Mouse (Mus musculus): ENCODE measurements at regions not wholly inside any gene's neighbourhood (a gene's known extent, or its start where the extent isn't known, plus 50 kb on each side); places are given as distances from the start of the nearest gene placed in this dataset.
"Not testable (repeated sequence)": the region's sequence is repeated elsewhere in the genome, so short reads cannot be mapped to it uniquely, and the experiment has no call there.

DNA sequence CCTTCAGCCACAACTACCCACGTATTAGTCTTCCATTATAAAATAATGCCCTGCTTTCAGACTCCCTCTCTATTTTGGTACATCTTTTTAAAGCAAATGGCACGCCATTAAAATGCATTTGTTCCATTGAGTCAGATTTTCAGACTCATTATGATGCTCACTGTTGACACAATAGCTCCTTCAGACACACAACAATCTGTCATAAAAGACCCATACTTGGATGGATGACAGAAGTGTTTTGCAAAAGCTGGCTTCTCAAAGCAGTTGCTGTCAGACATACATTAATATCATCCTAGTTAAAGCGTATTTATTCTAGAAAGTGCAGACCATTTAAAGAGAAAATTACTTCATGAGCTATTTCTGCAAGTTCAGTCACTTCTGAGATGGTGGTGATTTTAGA, 106.0 kb downstream of the Sox4 start:
- ATAC-seq (replicated peaks; ENCODE audit: low FRiP score, low read depth), result no peak
- H3K27ac ChIP-seq, result no peak overlapping the region
- no peaks in the 10 kb centered on the region for H3K9me3 ChIP-seq (replicated peaks; ENCODE audit: low read length)

DNA sequence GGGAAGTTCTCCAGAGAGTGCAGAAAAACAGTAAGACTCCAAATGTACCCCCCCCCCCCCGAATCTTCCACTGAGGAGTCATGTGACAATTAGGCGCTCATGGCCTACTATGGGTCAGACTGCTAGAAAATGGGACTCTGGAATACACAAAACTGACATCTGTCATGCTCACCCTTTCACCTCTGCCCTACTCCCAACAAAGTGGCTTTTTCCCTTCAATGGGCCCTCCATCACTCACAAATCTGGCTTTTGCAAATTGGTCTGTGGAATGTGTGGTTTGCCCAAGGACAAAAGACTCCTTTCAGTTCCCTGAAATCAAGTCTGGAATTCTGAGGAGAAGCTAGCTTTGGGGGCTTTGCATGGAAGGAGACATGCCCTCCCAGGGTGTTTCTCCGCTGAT, 109.0 kb downstream of the Sox4 start:
- H3K27me3 ChIP-seq (ENCODE audit: insufficient read depth, low read length), result no peaks in the 10 kb centered on the region
- no peak overlapping the region for H3K27ac ChIP-seq
- no peaks in the 10 kb centered on the region for H3K9me3 ChIP-seq (replicated peaks; ENCODE audit: low read length)
- H3K4me1 ChIP-seq (replicated peaks; ENCODE audit: insufficient read depth, low read length), result no peaks in the 10 kb centered on the region
- H3K4me2 ChIP-seq (ENCODE audit: low read length), result no peak overlapping the region
- no peak overlapping the region for H3K9ac ChIP-seq (ENCODE audit: low read depth, low read length)
- 81% methylated on average over 3 of the region's 3 CpGs for WGBS
- no peak overlapping the region for H3K4me3 ChIP-seq (replicated peaks; ENCODE audit: low read depth, low read length)
- DNase-seq (ENCODE audit: low spot score), result no peak
- no peak for TF ChIP-seq CTCF (IDR thresholded peaks at IDR 0.05; ENCODE audit: low read depth)
- ATAC-seq (replicated peaks; ENCODE audit: low FRiP score, low read depth), result no peak
- H3K36me3 ChIP-seq (ENCODE audit: insufficient read depth, low read length), result no peaks in the 10 kb centered on the region

More for the DNA sequence above, 106.0 kb downstream of the Sox4 start:
- H3K27me3 ChIP-seq (ENCODE audit: insufficient read depth, low read length), result no peaks in the 10 kb centered on the region
- H3K9ac ChIP-seq (ENCODE audit: low read depth, low read length), result no peak overlapping the region
- H3K4me1 ChIP-seq (replicated peaks; ENCODE audit: insufficient read depth, low read length), result no peaks in the 10 kb centered on the region
- 85% methylated on average over 3 of the region's 3 CpGs for WGBS
- H3K36me3 ChIP-seq (ENCODE audit: insufficient read depth, low read length), result no peaks in the 10 kb centered on the region
- no peak overlapping the region for H3K4me3 ChIP-seq (replicated peaks; ENCODE audit: low read depth, low read length)
- TF ChIP-seq CTCF (IDR thresholded peaks at IDR 0.05; ENCODE audit: low read depth), result no peak
- DNase-seq (ENCODE audit: low spot score), result no peak
- no peak overlapping the region for H3K4me2 ChIP-seq (ENCODE audit: low read length)

DNA sequence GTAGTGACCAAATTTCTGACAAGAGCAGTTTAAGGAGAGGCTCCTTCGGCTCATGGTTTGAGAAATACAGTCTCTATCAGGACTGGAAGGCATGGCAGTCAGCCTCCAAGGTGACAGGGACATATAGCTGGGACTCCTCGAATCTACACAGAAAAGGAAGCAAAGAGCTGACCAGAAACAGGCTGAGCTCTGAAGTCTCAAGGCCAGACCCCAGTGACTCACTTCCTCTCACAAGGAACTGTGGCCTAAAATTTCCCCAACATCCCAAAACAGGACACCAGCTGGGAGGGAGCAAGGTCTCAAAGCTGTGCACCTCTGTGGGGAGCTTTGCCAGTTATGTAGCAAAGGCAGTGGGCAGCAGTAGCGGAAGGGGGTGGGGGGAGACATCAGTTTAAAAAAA, 110.7 kb downstream of the Sox4 start:
- H3K4me1 ChIP-seq (replicated peaks; ENCODE audit: insufficient read depth, low read length), result no peaks in the 10 kb centered on the region
- no peaks in the 10 kb centered on the region for H3K9me3 ChIP-seq (replicated peaks; ENCODE audit: low read length)
- H3K9ac ChIP-seq (ENCODE audit: low read depth, low read length), result no peak overlapping the region
- ATAC-seq (replicated peaks; ENCODE audit: low FRiP score, low read depth) (no peak), DNase-seq (ENCODE audit: low spot score) (no peak)
- no peaks in the 10 kb centered on the region for H3K27me3 ChIP-seq (ENCODE audit: insufficient read depth, low read length)
- no peak overlapping the region for H3K4me2 ChIP-seq (ENCODE audit: low read length)
- TF ChIP-seq CTCF (IDR thresholded peaks at IDR 0.05; ENCODE audit: low read depth), result no peak
- H3K4me3 ChIP-seq (replicated peaks; ENCODE audit: low read depth, low read length), result no peak overlapping the region
- no peak overlapping the region for H3K27ac ChIP-seq
- 81% methylated on average over 3 of the region's 3 CpGs for WGBS
- H3K36me3 ChIP-seq (ENCODE audit: insufficient read depth, low read length), result no peaks in the 10 kb centered on the region

DNA sequence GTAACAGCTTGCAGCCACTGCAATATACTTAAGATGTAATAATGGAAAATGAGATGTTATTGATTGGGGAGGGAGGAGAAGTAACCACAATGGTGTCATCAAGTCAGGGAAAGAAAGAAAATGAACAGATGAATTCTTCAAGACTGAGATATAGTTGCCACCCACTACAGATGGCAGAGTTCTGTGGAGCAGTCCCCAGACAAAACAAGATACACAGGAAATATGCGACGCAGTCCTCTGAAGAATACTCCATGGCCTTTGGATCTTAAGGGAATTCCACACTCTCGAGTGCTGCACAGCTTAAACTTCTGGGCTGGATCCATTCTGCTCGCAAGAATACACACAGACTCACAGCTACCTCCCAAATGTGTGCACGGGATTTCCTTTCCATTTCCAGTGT, 113.4 kb downstream of the Sox4 start:
- TF ChIP-seq CTCF (IDR thresholded peaks at IDR 0.05; ENCODE audit: low read depth), result no peak
- no peaks in the 10 kb centered on the region for H3K4me1 ChIP-seq (replicated peaks; ENCODE audit: insufficient read depth, low read length)
- no peak overlapping the region for H3K27ac ChIP-seq
- no peaks in the 10 kb centered on the region for H3K36me3 ChIP-seq (ENCODE audit: insufficient read depth, low read length)
- H3K27me3 ChIP-seq (ENCODE audit: insufficient read depth, low read length), result no peaks in the 10 kb centered on the region
- no peak overlapping the region for H3K4me3 ChIP-seq (replicated peaks; ENCODE audit: low read depth, low read length)
- WGBS, result 64% methylated on average over 5 of the region's 5 CpGs
- H3K9ac ChIP-seq (ENCODE audit: low read depth, low read length), result no peak overlapping the region
- no peak overlapping the region for H3K4me2 ChIP-seq (ENCODE audit: low read length)
- DNase-seq (ENCODE audit: low spot score), result no peak
- H3K9me3 ChIP-seq (replicated peaks; ENCODE audit: low read length), result no peaks in the 10 kb centered on the region
- no peak for ATAC-seq (replicated peaks; ENCODE audit: low FRiP score, low read depth)

DNA sequence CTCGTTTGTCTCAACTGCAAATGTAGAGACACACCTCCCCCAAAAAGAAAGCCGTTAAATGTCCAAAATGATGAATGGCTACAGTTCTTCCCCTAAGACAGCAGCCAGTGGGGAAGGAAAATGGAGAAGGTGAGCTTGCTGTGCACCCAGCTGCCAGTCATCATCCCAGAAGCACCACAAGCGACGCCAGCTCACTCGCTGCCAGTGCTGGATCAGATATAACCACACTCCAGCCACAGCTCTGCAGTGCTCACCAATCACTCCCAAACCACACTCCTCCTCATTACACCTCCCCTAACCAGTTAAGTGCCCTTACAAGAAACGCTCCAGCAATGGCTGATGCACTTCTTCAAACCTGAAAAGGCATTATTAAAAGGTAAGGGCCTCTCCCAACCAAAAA, 114.4 kb downstream of the Sox4 start:
- Histone ChIP-seq H3K9ac (ENCODE audit: low read depth, low read length) (no peak overlapping the region), H3K36me3 (ENCODE audit: insufficient read depth, low read length) (no peaks in the 10 kb centered on the region), H3K4me1 (replicated peaks; ENCODE audit: insufficient read depth, low read length) (no peaks in the 10 kb centered on the region), H3K4me2 (ENCODE audit: low read length) (no peak overlapping the region), H3K9me3 (replicated peaks; ENCODE audit: low read length) (no peaks in the 10 kb centered on the region), H3K4me3 (replicated peaks; ENCODE audit: low read depth, low read length) (no peak overlapping the region), H3K27me3 (ENCODE audit: insufficient read depth, low read length) (no peaks in the 10 kb centered on the region), H3K27ac (no peak overlapping the region)
- 20% methylated on average over 6 of the region's 6 CpGs for WGBS
- ATAC-seq (replicated peaks; ENCODE audit: low FRiP score, low read depth) (no peak), DNase-seq (ENCODE audit: low spot score) (no peak)
- TF ChIP-seq CTCF (IDR thresholded peaks at IDR 0.05; ENCODE audit: low read depth), result no peak

DNA sequence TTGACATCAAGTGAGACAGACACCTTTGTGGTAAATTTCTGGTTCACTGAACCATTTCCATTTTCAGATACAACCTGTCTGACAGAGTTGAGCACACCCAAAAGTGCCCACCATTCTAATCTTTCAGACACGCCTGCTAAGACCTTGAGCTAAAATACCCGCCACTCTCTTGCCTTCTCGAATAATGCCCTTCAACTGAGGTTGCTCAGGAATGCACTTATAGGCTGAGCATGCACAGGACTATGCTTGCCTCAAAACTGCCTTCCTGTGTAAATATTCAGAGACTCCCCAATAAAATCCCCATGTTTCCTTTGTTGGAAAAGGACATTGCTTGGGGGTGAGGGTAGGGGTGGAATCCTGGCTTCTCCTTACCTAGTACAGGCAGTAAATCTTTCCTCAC, 115.3 kb downstream of the Sox4 start:
- no peak overlapping the region for H3K4me2 ChIP-seq (ENCODE audit: low read length)
- no peak for DNase-seq (ENCODE audit: low spot score)
- H3K4me1 ChIP-seq (replicated peaks; ENCODE audit: insufficient read depth, low read length), result 0 out of 2 replicates have a peak, but pooled peaks cover 4% of the 10 kb centered on the region
- H3K36me3 ChIP-seq (ENCODE audit: insufficient read depth, low read length), result no peaks in the 10 kb centered on the region
- 73% methylated on average over 3 of the region's 3 CpGs for WGBS
- H3K9ac ChIP-seq (ENCODE audit: low read depth, low read length), result no peak overlapping the region
- H3K27me3 ChIP-seq (ENCODE audit: insufficient read depth, low read length), result no peaks in the 10 kb centered on the region
- no peak overlapping the region for H3K27ac ChIP-seq
- no peak for TF ChIP-seq CTCF (IDR thresholded peaks at IDR 0.05; ENCODE audit: low read depth)
- no peak overlapping the region for H3K4me3 ChIP-seq (replicated peaks; ENCODE audit: low read depth, low read length)
- no peak for ATAC-seq (replicated peaks; ENCODE audit: low FRiP score, low read depth)
- H3K9me3 ChIP-seq (replicated peaks; ENCODE audit: low read length), result no peaks in the 10 kb centered on the region

DNA sequence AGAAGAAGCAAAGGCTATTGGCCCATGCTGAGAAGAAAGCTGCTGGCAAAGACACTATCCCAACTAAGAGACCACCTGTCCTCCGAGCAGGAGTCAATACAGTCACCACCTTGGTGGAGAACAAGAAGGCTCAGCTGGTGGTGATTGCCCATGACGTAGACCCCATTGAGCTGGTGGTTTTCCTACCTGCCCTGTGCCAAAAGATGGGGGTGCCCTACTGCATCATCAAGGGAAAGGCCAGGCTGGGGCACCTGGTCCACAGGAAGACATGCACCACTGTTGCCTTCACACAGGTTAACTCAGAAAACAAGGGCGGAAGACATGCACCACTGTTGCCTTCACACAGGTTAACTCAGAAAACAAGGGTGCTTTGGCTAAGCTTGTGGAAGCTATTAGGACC, 116.3 kb downstream of the Sox4 start:
- not testable (repeated sequence) for ATAC-seq (replicated peaks; ENCODE audit: low FRiP score, low read depth); H3K36me3 ChIP-seq (ENCODE audit: insufficient read depth, low read length); H3K4me2 ChIP-seq (ENCODE audit: low read length); H3K27ac ChIP-seq; H3K4me3 ChIP-seq (replicated peaks; ENCODE audit: low read depth, low read length); H3K27me3 ChIP-seq (ENCODE audit: insufficient read depth, low read length); DNase-seq (ENCODE audit: low spot score); H3K9me3 ChIP-seq (replicated peaks; ENCODE audit: low read length); H3K9ac ChIP-seq (ENCODE audit: low read depth, low read length); H3K4me1 ChIP-seq (replicated peaks; ENCODE audit: insufficient read depth, low read length)
- 100% methylated on average over 3 of the region's 3 CpGs for WGBS
